Mouse (Mus musculus): Measurements from ENCODE around the gene Phactr2.

Gene Phactr2

DNA sequence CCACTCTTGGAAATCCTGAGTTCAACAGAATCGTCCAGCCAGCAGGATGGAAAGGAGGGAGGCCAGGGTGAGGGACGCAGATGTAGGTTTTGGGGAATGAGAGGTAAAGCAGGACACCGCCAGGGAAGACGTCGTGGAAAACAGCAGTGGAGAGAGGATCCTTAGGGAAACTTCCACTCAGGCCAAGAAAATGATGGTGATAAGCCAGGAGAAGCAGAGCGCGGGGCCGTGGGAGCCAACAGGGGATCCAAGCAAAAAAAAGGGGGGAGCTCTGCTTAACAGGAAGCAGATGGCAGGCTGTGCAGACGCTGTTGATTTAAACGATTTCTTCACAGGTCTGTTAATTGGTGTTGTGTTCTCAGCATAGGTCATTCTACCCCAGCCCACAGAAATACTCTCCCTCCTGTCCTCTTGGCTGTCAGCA is 301.4 kb downstream of the Phactr2 start:
- in situ Hi-C loops (cut with MboI, MseI) = no loop called here

DNA sequence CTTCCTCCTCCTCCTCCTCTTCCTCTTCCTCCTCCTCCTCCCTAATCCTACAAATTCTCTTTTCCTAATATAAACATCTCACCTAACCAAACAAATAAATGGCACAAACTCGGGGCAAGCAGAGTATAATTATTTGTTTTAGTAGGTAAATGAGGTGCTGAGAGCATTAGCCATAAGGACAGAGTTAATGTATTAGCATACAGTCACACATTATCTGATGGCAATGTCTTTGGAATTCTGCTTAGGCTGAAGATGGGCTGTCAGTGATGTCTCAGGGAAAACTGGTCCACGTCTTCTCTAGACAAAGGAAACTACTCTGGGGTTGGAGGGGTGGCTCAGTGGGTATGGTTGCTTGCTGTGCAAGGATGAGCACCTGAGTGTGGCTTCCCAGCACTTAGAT is 302.8 kb downstream of the Phactr2 start:
- in situ Hi-C loops (cut with MboI, MseI) = no loop called here

DNA sequence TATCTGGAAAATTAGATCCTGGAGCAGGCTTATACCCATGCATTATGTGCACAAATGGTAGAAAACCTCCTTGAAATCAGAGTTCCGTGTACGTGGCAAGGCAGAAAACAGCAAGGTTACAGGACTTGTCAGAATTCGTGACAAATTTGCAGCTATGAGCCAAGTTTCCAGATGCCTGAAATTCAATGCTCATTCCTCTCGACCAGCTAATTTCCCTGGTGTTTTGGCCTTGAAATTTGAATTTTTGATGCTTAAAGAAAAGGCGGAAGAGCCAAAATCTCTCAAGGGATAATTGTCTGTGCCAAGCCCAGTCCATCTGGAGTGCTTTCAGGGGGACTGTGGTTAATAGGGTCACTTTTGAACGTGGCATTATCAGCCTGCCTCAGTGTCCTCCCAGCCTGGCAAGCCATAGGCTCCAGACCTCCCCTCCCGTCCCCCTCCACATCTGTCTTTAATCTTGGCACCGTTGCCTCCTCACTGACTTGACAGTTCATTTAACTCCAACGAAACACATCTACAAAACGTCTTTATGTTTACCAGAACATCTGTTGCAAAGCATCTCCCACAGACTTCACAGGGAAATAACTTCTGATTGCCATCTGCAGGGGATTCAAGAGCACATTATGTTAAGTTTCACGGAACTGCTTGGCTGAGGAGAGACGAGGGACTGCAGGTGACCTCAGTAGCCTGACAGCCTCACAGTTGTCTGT is 303.3 kb downstream of the Phactr2 start:
- in situ Hi-C loops (cut with MboI, MseI) = no loop called here

GRCm38 (mm10) chr10:13168461-13168860 is 305.8 kb downstream of the Phactr2 start:
- in situ Hi-C loops (cut with MboI, MseI) = no loop called here

DNA sequence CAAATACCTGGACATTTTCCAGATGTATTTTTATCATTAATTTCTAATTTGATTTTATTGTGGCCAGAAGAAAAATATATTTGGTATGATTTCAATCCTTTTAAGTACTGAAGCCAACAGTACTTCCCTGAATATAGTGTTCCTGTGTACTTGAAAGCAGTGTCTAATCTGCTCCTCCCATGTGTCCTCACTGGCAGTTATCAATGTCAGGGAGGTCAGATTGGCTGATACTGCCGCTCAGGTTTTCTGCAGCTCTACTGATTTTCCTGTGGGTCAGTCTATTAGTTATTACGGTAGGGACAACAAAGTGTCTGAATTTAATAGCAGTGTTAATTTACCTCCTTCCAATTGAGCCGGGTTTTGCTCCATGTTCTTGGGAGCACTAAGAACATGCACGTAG is 312.2 kb downstream of the Phactr2 start:
- in situ Hi-C loops (cut with MboI, MseI) = no loop called here

GRCm38 (mm10) chr10:13160913-13161312 is 313.3 kb downstream of the Phactr2 start:
- in situ Hi-C loops (cut with MboI, MseI) = no loop called here
